Mouse (Mus musculus) layer of hippocampus, postnatal 10 days (tissue): ENCODE data around the gene Med25. TPM values are rescaled to one million over a fixed set of nuclear protein-coding genes. Genes with fewer than 3 reads are reported as not detected.
"Not testable (repeated sequence)": the region's sequence is repeated elsewhere in the genome, so short reads cannot be mapped to it uniquely, and the experiment has no call there.

Experiments
- DNase-seq, 2 experiments: peaks; one replicate each; pipeline ENCODE4 v3.0.0; 2021; ENCODE audit warnings: low spot score in 2 of 2
- total RNA-seq, 2 experiments: library from RNA; stranded (reverse); gene quantifications; 2 replicates each; pipeline ENCODE4 v1.2.3; 2021

Med25 gene
- total RNA-seq, 2 experiments from 2014 or later: 107 to 114 TPM

DNA sequence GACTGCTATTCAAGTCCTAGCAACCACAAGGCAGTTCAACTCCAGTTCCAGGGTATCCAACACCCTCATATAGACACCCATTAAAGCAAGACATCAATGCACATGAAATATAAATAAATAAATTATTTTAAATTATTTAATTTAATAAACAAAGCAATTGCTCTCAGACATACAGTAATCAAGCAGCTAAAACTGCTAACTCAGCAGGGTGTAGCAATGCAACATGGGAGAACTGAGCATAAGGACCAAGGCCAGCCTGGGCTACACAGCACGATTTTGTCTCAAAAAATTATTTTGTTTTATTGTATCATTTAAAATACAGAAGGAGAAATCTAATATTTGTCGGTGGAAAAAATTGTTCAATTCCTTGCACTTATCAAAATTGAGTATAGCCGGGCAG, 1.7 kb upstream of the Med25 start:
- DNase-seq: no peak

DNA sequence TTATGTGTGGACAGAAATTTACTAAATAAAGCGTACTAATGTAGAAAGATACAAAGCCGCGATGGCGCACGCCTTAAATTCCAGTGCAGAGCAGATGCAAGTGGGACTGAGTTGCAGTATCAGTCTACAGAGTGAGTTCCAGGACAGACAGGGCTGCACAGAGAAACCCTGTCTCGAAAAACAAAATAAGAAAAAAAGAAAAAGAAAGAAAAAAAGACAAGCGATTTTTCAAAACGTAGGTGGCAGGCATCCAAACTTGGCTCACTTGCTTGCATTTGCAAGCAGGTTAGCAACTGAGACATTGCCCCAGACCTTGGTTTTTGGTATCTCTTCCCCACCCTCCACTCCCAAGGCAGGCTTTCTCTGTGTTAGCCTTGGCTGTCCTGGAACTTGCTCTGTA, 685 bp upstream of the Med25 start:
- no peak for DNase-seq

DNA sequence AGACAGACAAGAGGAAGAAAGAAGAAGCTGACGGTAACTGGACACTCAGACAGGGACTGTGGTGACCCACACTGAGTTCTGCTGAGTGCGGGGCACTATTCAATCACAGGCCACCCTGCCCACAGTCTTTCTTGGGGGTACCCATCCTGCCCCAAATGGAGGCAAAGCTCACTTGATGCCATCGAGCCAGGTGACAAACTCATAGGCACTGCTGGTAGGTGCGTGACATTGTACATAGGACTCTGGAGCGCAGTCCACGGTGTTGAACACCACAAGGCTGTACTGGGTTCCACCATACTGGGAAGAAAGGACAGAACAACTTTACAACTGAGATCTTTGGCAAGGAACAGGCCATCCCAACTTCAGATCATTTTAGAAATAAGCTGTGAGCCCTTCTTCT, 901 bp downstream of the Med25 start:
- DNase-seq: no peak

DNA sequence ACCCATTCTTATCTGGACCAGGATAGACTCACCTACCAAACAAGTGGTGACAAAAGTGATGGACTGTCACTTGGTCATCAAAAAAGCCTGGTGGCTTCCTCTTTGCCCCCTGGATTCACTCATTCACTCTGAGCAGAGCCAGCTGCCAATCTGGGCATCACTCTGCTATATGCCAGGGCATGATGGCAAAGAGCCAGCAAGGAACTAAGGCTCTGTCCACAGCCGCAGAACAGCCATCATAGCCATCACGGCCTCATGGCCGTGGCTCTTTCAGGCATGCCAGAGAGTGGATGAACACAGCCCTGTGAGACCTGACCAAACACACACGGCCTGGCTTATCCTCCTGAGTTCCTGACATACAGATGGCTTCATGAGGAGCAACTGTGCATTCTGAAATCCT, 1.8 kb downstream of the Med25 start:
- DNase-seq: no peak

DNA sequence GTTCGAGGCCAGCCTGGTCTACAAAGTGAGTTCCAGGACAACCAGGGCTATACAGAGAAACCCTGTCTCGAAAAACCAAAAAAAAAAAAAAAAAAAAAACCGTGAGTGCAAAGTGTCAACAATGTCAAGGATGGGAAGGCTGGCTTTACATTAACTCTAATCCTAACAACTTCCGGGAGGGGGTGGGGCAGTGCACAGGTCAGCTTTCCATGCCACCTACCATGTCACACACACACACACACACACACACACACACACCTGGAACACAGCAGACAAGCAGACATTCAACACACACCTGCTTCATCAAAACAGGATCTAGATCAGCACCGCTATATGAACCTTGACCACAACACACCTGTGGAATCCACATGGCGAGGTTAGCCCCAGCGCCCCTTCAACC, 2.3 kb downstream of the Med25 start:
- no peak for DNase-seq

DNA sequence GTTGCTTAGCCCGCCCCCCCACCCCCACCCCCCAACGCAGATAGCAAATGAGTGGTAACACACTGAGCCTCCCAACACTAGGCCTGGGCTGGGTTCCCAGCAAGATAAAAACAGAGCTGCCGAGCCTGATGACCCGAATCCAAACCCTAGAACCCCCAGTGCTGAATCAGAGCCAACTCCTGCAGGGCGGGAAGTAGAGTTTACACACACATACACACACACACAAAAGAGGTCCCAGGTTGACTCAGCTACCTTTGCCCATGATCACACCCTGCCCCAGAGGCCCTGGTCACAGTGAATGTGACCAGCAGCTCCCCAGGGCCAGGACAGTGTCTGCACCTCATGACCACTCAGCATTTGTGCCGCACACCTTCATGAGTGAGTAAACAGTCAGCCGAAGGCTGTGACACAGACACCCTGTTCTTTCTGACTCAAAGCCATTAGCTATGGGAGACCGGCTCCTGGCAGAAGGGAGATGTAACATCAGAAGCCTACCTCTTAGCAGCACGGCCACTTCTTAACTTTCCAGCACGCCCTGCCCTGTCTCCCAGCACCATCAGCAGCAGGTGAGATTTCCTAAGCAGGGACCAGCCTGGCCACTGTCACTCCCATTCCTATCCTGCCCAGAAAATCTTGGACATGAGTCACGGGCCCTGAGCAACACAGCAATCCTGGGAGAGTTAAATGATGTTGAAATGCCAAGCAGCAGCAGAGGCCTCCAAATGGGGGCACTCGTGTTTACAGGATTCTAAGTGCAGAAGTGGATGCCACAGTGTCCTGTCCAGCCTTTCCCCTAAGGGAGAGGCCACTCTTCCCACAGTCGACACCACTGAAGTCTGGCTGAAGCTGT, 4.0 kb downstream of the Med25 start:
- no peak for DNase-seq

DNA sequence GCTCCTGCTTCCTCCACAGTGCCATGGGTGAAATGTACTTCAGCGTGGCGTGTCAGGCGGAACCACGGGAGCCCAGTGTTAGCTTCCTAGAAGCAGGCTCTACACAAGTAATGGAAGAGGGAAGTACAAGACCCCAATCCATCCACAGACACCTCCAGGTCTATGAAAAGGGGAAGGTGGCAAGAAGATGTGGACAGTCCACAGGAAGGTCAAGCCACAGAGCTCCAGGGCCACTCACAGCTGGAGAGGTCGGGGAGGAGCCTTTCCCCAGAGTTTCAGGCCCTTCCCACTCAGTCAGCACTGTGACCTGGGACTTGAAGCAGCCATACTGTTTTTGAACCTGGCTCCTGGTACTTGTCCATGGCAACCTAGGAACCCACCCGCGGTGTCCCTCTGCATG, 5.5 kb downstream of the Med25 start:
- DNase-seq: no peak

DNA sequence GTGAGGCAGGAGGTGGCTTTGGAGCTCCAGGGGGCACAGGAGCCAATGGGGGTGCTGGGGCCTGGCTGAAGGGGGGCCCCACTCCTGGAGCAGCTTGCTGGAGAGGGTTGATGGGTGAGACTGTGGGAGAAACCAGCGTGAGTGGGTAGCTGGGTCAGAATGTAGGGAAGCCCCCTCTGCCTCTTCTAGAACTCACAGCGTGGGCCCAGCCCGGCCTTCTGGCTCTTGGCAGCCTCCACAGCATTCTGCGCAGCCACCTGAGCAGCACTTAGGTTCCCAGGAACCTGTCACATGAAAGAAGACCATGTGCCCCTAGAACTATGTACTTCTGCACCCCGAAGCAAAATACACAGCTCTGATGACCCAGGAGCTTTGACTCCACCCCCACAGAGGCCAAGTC, 7.9 kb downstream of the Med25 start:
- no peak for DNase-seq

DNA sequence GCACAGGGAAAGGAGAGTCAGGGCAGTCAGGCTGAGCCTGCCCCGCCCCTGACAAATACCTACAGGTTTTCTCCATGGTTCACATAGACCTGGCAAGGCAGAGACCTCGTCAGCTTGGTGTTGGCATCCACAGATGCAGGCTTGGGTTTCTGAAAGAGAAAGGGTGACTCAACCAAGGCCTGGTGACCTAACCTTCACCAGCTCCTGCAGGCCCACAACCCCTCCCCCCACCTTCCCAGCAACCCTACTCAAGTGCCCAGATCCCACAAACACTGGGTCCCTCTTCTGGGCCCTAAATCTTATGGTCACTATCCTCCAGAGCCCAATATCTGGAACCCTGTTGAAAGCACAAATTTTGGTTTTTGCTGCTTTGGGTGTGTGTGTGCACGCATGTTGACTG, 9.5 kb downstream of the Med25 start:
- DNase-seq: no peak

DNA sequence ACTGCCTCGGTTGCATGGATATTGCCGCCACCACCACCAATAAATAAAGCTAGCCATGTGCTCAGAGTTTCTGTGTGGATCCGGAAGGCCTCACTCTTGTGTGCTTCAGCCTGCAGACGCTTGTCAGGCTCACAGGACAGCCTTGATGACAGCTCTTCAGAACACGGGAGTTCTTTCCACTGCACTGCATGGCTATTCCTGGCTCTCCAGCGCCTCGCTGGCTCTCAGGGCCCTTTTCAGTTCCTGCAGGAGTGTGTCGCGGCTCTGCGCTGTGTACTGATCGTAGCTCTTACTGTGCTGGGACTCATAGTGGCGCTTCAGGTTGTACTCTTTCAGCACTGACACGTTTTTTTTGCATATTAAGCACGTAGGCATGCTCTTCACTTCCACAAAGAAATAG, 14.7 kb downstream of the Med25 start:
- DNase-seq: no peak

DNA sequence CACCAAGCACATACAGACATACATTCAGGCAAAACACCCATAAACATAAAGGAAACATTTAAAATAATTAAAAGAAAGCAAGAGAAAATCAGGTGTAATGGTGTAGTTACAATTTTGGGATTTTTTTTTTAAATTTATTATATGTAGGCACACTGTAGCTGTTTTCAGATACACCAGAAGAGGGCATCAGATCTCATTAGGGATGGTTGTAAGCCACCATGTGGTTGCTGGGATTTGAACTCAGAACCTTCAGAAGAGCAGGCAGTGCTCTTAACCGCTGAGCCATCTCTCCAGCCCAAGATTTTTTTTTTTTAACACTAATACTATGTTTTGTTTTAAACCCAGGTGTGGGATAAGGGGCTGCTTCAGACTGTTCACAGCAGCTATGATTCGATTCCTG, 20.7 kb downstream of the Med25 start:
- not testable (repeated sequence) for DNase-seq

DNA sequence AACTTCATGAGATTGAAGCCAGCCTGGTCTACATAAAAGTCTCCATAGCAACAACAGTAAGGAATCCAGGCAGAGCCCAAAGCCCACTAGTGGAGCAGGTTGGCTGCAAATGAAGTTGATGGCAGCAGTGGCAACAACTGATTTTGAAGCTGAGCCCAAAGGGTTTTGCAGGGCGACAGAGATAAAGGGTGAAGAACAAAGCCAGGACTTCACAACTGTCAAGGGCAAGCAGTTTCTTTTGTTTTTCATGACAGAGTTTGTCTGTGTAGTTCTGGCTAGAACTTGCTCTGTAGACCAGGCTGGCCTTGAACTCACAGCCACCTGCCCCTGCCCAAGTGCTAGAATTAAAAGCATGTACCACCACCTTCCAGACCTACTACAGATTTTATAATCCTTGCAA, 21.3 kb downstream of the Med25 start:
- no peak for DNase-seq

DNA sequence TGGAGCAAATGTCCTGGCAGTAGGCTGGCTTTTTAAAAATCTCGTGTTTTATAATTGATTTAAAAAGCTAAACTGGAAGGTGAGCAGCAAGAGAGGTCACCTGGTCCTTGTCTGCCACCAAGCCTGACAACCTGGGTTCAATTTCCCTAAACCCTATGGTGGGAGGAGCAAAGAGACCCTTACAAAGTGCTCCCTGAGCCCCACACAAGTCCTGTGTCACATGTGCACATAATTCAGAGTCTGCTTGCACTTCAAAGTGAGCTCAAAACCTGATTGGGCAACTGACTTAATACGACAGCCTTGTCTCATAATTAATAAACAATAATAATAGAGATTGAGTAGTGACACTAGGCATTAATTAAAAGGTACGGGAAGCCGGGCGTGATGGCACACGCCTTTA, 21.9 kb downstream of the Med25 start:
- DNase-seq: no peak

DNA sequence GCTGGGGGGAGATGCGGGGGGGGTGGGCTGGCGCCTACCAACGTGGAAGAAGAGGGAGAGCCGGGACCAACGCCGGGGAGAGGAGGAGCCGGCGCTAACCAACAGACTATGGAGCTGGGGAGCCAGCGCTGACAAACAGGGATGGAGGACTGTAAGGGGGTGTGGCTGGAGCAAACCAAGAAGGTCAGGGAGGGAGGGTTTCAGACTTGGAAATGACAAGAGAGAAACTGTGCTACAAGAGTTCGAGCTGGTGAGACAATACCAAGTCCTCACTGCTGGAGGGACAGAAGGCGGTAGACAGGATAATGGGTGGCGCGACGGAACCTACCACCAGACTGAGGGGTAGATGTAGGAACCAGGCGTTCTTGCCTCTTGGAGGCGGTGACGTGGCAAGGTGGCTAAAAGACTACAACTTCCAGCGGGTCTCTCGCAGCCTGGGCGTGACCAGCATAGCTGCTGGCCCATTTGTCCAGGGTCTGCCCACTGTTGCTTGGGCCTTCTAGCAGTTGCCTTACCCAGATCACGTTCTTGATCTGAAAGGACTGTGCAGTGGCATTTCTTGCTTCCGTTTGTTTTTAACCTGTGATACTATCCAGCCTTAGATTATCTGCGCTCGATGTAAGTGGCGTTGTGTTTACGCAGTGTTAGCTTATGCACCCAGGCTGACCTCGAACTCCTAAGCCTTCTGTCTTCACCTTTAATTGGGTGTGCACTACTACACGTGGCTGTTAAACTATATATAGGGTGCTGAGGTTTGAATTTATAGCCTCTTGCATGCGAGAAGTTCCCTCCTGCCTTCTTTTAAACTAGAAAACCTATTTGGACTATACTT, 22.6 kb downstream of the Med25 start, which contains the start of gene Ptov1:
TSS of gene Ptov1 (minus strand) at position 92 of the 832 bp plus-strand sequence.
- peak; percentile 89 to 91 for DNase-seq

DNA sequence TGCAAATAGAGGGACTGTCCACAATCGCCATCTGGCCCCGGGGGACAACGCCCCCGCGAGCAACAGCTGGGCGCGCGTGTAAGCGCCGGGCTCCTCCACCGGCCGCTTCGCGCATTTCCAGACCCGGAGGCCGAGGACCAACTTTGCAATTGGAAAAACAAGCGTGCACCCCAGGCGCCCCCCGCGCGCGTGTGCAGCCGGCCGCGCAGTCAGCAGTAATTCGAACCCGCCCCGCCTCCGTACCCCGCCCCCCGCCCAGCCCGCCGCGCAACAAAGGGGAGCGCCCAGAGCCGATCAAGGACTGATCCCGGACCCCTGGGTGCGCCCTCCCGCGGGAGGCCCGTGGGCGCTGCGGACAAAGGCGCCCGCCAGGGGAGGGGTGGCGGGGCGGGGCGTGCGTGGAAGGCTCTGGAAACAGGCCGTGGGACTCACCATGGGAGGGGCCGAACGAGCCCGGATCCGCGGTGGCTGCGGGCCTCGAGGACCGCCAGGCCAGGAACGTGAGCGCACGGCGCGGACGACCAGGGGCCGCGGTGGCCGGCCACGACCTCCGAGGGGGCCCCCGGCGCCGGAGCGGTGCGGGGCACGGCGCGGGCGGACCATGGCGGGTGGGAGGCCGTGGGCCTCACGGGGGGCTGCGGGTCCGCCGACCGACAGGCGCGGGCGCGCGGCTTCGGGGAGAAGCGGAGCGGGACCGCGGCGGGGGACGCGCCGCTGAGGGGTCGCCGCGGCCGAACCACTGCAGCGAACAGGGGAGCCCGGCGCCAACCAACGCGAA, 23.4 kb downstream of the Med25 start:
- DNase-seq: peak; percentile 63 to 73

DNA sequence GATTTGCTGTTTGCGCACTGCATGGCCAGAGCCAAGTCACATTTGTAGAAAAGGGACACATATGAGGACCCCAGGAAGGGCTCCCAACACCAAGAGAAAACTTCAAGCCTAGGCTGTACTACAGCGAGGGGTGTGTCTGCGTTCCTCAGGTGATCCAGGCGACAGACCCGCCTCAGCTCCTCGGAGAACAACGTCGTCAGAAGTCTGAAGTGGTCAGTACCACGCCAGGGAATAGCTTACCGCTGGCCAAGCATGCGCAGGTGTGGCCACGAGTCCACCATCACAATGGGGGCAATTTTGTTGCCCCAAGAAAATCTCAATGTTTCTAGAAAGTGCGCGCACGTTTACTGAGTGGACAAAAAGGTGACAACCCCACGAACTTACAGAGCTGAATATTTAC, 24.0 kb downstream of the Med25 start:
- DNase-seq: no peak

DNA sequence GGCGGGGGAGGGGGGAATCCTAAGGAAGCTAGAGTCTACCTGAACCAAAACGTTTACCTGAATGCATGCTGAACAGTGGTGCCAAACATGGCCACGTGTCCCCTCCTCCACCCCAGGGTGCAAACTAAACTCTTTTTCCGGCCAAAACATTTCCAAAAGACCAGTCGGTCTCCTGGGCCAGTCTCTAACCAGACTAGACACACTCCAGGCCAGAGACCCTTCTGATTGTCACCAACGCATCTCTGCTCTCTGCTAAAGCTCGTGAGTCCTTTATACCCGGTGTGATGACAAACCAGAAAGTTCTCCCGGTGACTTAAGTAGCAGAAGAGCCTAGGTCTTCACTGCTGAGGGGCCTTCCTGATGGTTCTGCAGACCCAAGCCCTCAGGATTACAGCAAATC, 24.7 kb downstream of the Med25 start:
- DNase-seq: no peak

DNA sequence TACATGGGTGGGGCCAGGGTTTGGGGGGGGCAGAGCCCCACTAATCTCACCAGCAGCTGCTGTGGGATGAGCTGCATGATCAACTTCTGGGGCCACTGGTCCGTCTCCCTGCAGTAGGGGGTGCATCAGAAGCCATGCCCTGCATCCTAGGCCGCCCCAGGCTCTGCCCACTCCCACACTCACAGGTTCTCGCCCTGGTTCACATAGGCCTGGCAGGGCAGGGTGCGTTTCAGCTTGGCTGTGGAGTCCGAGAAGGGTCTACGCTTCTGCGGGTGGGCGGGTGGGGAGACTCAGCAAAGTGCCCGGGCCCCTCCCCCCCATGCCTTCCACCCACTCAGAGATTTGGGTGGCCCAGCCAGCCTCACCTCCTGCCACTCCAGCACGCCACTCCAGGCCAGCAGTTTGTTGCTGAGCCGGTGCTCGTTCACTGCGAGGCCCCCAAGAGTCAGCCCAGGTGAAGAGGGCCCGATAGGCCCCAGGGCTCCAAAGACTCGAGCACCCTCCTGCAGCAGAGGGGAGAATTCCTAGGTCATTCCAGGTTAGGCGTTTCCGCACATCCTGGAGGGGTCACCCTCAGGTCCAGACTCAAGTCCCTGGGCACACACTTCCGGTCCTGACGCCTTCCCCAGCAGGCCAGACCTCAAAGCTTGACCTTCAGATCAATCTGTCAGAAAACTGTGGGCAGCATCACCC, 25.4 kb downstream of the Med25 start:
- no peak for DNase-seq

DNA sequence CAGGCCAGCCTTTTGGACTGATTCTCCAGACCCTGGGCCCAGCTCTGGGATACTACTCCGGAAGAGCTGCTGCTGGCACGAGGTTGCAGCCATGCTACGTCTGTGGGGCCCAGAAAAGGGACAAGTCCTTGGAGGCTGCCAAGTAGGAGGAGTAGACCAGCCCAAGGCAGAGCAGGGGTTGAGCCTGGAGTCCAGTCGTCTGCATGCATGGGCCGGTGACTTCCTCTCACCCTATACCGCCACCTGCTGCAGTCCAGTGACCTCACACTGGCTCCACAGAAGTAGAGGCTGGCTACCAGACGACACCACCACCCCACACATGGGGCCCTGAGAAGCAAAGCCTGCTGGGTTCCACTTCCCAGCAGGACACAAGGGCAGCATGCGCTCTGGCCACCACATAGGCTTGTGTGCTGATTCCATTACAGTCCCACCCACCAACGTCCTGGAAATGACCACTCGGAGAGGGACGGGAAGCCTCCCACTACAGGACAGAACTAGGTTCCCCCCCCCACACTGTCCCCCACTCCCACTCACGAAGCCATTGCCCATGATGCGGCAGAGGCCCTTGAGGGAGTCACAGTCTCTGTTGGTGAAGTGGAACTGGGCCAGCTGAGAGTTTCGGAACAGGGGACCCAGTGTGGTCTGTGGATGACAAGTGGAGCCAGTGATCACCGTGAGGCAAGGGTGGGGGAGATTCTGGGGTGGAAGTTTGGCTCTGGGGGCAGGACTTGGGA, 26.1 kb downstream of the Med25 start:
- peak in 1 of 2 experiments; percentile 47 for DNase-seq
